Mouse (Mus musculus) myocyte (in vitro differentiated cells): ENCODE measurements at regions not wholly inside any gene's neighbourhood (a gene's known extent, or its start where the extent isn't known, plus 50 kb on each side); places are given as distances from the start of the nearest gene placed in this dataset.

Experiments
- CEBPB ChIP-seq: IDR thresholded peaks from 2 replicates; pipeline ENCODE4 v1.6.1; 2011; ENCODE audit warnings: mild to moderate bottlenecking, moderate library complexity; ENCODE audit not compliant: poor library complexity, insufficient read depth, severe bottlenecking
- E2F4 ChIP-seq: IDR thresholded peaks from one replicate; pipeline ENCODE4 v1.6.1; 2011; ENCODE audit warnings: mild to moderate bottlenecking, control low read depth, moderate library complexity; ENCODE audit not compliant: insufficient read depth
- MAX ChIP-seq: IDR thresholded peaks from one replicate; pipeline ENCODE4 v1.6.1; 2011; ENCODE audit warnings: low read depth, mild to moderate bottlenecking, control low read depth
- MYOD1 ChIP-seq, 3 experiments: IDR thresholded peaks; one replicate each; pipeline ENCODE4 v1.6.1; 2011; ENCODE audit warnings: control low read depth in 2 of 3, low read depth in 2 of 3, mild to moderate bottlenecking in 2 of 3, moderate library complexity in 1 of 3; ENCODE audit not compliant: insufficient read length in 2 of 3, control insufficient read depth in 1 of 3
- POLR2A ChIP-seq: IDR thresholded peaks from one replicate; pipeline ENCODE4 v1.6.1; 2011; ENCODE audit warnings: low read depth, mild to moderate bottlenecking, control low read depth, moderate library complexity; ENCODE audit not compliant: insufficient read length
- POLR2AphosphoS2 ChIP-seq: IDR thresholded peaks from one replicate; pipeline ENCODE4 v1.6.1; 2011; ENCODE audit warnings: low read depth, control low read depth; ENCODE audit not compliant: insufficient read length
- SRF ChIP-seq: IDR thresholded peaks from one replicate; pipeline ENCODE4 v1.6.1; 2011; ENCODE audit warnings: low read depth; ENCODE audit not compliant: control insufficient read depth, insufficient read length
- TCF12 ChIP-seq: IDR thresholded peaks from one replicate; pipeline ENCODE4 v1.6.1; 2011; ENCODE audit warnings: mild to moderate bottlenecking, control low read depth; ENCODE audit not compliant: poor library complexity, insufficient read depth, severe bottlenecking
- TCF3 ChIP-seq: IDR thresholded peaks from one replicate; pipeline ENCODE4 v1.6.1; 2011; ENCODE audit warnings: low read depth, control low read depth; ENCODE audit not compliant: insufficient read length
- USF1 ChIP-seq: IDR thresholded peaks from one replicate; pipeline ENCODE4 v1.6.1; 2011; ENCODE audit warnings: low read depth, mild to moderate bottlenecking, control low read depth, moderate library complexity

DNA sequence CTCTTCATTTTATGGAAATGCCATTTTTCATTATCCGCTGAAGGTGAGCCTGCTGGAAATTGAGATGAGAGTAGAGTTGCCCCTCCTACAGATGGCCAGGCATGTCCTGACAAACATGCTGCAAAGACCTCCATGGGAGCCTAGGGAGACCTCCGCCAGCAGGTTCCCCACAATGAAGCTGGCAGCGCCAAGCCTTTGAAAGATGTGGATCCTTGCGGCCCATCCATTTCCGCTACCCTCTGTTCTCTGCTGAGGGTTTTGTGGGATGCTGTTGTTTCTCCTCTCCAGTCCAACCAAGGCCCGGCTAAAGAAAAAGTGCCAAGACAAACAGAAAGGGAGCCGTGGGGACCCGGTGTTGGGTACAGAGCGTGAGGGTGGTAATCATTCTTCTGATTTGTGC, 458.3 kb upstream of the Smim15 start:
- TF ChIP-seq POLR2A: no peak
- TF ChIP-seq USF1: no peak
- no peak for TF ChIP-seq MYOD1 (IDR thresholded peaks at IDR 0.05; ENCODE audit: control insufficient read depth in 1 of 3, insufficient read length in 2 of 3, low read depth in 2 of 3)
- no peak for TF ChIP-seq POLR2AphosphoS2
- TF ChIP-seq MAX: no peak
- no peak for TF ChIP-seq E2F4
- TF ChIP-seq TCF12: no peak
- no peak for TF ChIP-seq CEBPB
- no peak for TF ChIP-seq SRF
- no peak for TF ChIP-seq TCF3
